Mouse (Mus musculus): ENCODE results near the gene Cdh4. TPM values are rescaled to one million over a fixed set of nuclear protein-coding genes. Genes with fewer than 3 reads are reported as not detected.
A peak's percentile ranks its signal among the peaks of the same experiment; 100 is the strongest.

Gene Cdh4
- polyA plus RNA-seq, 1 experiment from 2014 or later: 8.7 TPM

DNA sequence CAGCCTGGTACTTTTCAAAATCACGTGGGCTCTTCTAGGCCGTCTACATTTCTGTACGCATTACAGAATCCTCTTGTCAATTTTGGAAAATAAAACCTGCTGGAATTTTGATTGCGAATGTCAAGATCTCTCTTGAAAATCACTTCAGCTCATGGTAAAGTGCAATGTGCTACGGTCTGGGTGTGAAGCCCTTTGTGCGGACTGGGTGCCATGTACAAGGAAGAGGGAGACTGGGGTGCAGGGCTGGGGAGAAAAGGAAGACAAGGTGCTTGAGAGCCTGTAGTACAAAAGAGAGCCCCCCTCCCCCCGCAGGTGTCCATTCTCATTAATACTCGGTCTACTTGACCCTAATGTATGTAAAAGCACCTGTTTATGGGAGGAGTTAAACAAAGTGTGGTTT is 125.7 kb downstream of the Cdh4 start:
- Histone ChIP-seq H3K4me3 (no peak overlapping the region), H3K27me3 (ENCODE audit: insufficient read depth, poor library complexity, severe bottlenecking) (peaks cover 6% of the 10 kb centered on the region; the same call in 1 of the 2 replicates), H3K36me3 (no peaks in the 10 kb centered on the region), H3K27ac (no peak overlapping the region), H3K4me1 (replicated peaks) (peaks cover 40% of the 10 kb centered on the region), H3K9me3 (peaks cover 3% of the 10 kb centered on the region; the same call in 1 of the 2 replicates)
- no peak for DNase-seq (ENCODE audit: low spot score)
- 94% methylated on average over 8 of the region's 8 CpGs for WGBS

DNA sequence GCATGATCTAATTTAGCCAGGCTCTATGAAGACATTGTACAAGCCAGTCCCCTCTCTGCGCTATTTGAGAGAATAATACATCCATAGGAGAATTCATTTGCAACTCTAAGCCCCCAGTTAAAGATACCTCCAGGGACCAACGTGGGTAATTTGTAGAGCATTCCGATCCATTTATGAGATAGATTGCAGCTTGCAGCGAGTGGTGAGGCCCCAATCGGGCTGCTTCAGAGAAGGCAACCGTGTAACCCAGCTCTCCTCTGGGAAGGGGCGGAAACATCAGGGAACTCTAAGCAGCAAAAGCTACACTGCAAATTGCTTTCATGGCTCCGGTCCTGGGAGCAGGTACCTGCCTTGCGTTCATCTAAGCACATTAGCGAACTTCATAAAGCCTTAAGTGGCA is 126.9 kb downstream of the Cdh4 start:
- H3K4me1 ChIP-seq (replicated peaks): peaks cover 53% of the 10 kb centered on the region

DNA sequence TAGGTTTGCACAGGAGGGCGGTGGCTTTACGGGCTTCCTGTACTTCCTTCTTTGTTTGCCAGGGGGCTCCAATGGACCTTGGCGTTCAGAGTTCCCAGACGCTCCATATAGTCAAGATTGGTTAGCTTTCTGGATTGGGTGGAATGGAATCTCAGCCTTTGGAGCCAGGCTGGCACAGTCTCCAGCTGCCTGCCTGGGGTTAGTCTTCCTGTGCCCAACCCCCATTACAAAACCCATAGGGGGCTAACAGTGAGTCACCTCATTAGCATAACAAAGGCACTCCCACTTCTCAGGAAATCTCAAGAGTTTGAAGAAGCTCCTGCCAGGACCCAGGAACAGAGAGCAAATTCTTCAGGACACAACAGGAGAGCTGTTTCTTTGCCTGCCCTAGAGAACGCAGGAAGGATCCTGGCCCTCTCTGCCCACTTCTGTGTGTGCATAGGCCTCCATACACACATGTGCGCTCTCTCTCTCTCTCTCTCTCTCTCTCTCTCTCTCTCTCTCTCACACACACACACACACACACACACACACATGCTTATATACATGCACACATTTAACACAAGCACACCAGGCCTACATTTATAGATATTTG is 129.0 kb downstream of the Cdh4 start:
- Histone ChIP-seq H3K4me3 (no peak overlapping the region), H3K4me1 (replicated peaks) (peaks cover 56% of the 10 kb centered on the region), H3K27me3 (ENCODE audit: insufficient read depth, poor library complexity, severe bottlenecking) (peaks cover 6% of the 10 kb centered on the region; the same call in 1 of the 2 replicates), H3K36me3 (no peaks in the 10 kb centered on the region), H3K27ac (peak overlapping the region; percentile 69), H3K9me3 (peaks cover 3% of the 10 kb centered on the region; the same call in 1 of the 2 replicates)
- 15% methylated on average over 6 of the region's 6 CpGs for WGBS
- DNase-seq (ENCODE audit: low spot score): no peak

More for the DNA sequence above, 126.9 kb downstream of the Cdh4 start:
- H3K27ac ChIP-seq: peak overlapping the region; percentile 50
- H3K36me3 ChIP-seq: no peaks in the 10 kb centered on the region
- H3K27me3 ChIP-seq (ENCODE audit: insufficient read depth, poor library complexity, severe bottlenecking): peaks cover 6% of the 10 kb centered on the region; the same call in 1 of the 2 replicates
- H3K9me3 ChIP-seq: peaks cover 3% of the 10 kb centered on the region; the same call in 1 of the 2 replicates
- 62% methylated on average over 10 of the region's 10 CpGs for WGBS
- H3K4me3 ChIP-seq: no peak overlapping the region
- no peak for DNase-seq (ENCODE audit: low spot score)

DNA sequence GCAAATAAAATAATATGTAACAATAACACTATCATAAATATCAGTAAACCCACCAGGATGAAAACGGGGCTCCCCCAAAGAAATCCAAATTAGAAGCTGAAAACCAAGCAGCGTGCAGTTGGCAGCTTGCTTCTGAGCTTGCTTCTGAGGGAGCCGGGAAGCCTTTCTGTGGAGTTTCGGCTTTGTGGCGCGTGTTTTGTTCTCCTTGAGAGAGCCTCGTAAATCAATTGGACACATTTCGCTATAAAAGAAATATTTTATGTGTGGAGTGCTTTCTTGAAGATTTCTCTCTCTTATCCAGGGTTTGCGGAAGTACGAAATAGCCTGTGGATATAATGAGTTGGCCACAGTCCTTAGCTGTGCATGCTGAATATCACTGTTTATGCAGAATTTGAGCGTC is 131.1 kb downstream of the Cdh4 start:
- 64% methylated on average over 11 of the region's 11 CpGs for WGBS
- Histone ChIP-seq H3K9me3 (peaks cover 2% of the 10 kb centered on the region; the same call in 1 of the 2 replicates), H3K27ac (peak overlapping the region; percentile 64; the same call in 1 of the 2 replicates), H3K27me3 (ENCODE audit: insufficient read depth, poor library complexity, severe bottlenecking) (peaks cover 6% of the 10 kb centered on the region; the same call in 1 of the 2 replicates), H3K4me3 (no peak overlapping the region), H3K4me1 (replicated peaks) (peaks cover 56% of the 10 kb centered on the region), H3K36me3 (no peaks in the 10 kb centered on the region)
- DNase-seq (ENCODE audit: low spot score): no peak

DNA sequence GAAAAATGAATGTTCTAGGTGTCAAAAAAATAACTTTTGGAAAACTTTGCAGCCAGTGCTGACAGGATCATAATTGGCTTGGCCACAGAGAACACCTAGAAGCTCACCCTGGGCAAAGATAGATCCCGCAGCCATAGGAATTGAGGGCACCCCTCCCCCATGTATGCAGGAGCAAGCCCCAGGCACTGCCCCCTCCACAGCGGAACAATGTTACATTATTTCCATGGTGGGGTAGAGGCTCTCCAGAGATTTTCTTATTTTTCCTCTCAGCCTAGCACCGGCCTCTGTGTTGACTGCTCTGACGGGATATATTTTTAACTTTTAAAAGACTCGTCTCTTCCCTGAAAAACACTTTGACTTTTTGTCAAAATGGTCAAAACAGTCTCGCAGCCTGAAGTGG is 131.6 kb downstream of the Cdh4 start:
- WGBS: 73% methylated on average over 6 of the region's 6 CpGs

DNA sequence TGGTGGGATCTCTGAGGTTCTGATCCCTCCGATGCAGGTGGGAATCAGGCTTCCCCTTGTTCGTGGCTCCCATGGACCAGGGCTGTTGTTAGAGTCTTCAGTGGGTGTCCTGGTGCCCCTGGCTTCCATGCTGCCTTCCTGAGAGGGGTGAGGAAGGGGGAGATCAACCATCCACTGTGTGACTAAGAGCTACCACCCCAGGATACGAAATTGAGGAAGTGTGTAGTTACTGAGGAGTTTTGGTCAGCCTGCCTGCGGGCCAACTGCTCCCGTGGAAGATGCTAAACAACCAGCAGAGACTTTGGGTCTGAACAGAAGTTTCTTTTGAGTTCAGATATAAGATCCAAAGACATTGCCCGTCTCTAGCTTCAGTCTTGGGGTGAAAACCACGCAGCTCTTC is 133.4 kb downstream of the Cdh4 start:
- 86% methylated on average over 7 of the region's 7 CpGs for WGBS
- no peak overlapping the region for H3K4me3 ChIP-seq
- H3K27ac ChIP-seq: no peak overlapping the region
- peaks cover 39% of the 10 kb centered on the region for H3K4me1 ChIP-seq (replicated peaks)
- no peaks in the 10 kb centered on the region for H3K27me3 ChIP-seq (ENCODE audit: insufficient read depth, poor library complexity, severe bottlenecking)
- DNase-seq (ENCODE audit: low spot score): no peak
- H3K36me3 ChIP-seq: no peaks in the 10 kb centered on the region
- no peaks in the 10 kb centered on the region for H3K9me3 ChIP-seq

More for the DNA sequence above, 131.6 kb downstream of the Cdh4 start:
- H3K4me1 ChIP-seq (replicated peaks): peaks cover 56% of the 10 kb centered on the region
- H3K9me3 ChIP-seq: no peaks in the 10 kb centered on the region
- no peak for DNase-seq (ENCODE audit: low spot score)
- H3K4me3 ChIP-seq: no peak overlapping the region
- peaks cover 6% of the 10 kb centered on the region; the same call in 1 of the 2 replicates for H3K27me3 ChIP-seq (ENCODE audit: insufficient read depth, poor library complexity, severe bottlenecking)
- no peaks in the 10 kb centered on the region for H3K36me3 ChIP-seq
- peak overlapping the region; percentile 64 for H3K27ac ChIP-seq

DNA sequence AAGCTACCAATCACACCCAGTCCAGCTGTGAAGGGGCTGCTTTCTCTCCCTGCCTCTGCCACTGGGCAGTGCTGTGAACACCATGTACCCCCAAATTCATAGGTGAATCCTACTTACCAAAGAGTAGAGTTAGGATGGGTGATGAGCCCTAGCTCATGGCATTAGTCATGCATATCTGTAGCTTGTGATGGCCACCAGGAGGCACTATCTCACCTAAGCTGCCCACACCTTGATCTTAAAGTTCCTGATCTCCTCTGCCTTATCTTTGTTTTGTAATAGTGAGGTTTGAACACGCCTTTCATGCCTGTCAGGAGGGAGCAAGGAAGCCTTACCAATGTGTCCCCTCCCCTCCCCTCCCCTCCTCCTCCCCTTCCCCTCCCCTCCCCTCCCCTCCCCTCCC is 134.0 kb downstream of the Cdh4 start:
- WGBS: 87% methylated on average over 1 of the region's 1 CpGs
- H3K4me3 ChIP-seq: no peak overlapping the region
- H3K4me1 ChIP-seq (replicated peaks): peaks cover 32% of the 10 kb centered on the region
- H3K27me3 ChIP-seq (ENCODE audit: insufficient read depth, poor library complexity, severe bottlenecking): no peaks in the 10 kb centered on the region
- no peaks in the 10 kb centered on the region for H3K9me3 ChIP-seq
- DNase-seq (ENCODE audit: low spot score): no peak
- H3K36me3 ChIP-seq: no peaks in the 10 kb centered on the region
- H3K27ac ChIP-seq: no peak overlapping the region

DNA sequence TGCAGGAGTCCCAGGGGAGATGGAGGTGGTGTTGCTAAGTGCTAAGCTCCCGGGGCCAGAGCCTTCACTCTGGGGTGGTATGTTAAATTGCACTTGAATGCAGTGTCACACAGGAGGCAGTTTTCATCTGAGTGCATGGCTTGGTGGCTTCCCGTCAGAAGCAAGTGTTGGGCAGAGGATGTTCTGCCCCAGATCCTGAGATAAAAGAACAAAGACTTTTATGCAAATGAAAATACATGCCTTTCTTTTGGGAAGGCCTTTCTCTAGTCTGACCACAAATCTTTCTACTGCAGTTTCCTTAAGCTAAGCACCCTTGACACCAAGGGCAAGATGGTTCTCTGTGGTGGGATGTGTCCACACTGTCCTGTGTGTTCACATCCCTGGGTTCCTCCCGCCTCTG is 136.1 kb downstream of the Cdh4 start:
- no peaks in the 10 kb centered on the region for H3K36me3 ChIP-seq
- H3K27me3 ChIP-seq (ENCODE audit: insufficient read depth, poor library complexity, severe bottlenecking): no peaks in the 10 kb centered on the region
- no peaks in the 10 kb centered on the region for H3K9me3 ChIP-seq
- 69% methylated on average over 3 of the region's 3 CpGs for WGBS
- no peak for DNase-seq (ENCODE audit: low spot score)
- H3K27ac ChIP-seq: no peak overlapping the region
- H3K4me3 ChIP-seq: no peak overlapping the region
- H3K4me1 ChIP-seq (replicated peaks): peaks cover 20% of the 10 kb centered on the region

DNA sequence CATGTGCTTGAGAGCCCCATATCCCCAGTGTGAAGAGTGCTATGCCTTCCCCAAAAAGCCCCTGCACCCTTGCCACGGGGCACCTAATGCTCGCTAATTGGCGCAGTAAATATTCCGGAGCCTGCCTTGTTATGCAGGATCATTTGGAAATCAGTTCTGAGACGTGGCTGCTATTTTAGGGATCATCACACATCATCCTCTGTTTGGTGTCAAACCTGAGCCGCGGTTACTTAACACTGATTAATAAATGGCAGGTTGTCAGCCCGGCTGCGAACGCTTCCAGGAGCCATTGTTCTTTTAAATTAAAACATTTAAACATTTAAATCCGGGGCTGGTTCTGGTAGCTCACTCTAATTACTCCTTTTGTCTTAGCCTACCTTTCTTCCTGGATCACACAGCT is 136.6 kb downstream of the Cdh4 start:
- DNase-seq (ENCODE audit: low spot score): no peak

DNA sequence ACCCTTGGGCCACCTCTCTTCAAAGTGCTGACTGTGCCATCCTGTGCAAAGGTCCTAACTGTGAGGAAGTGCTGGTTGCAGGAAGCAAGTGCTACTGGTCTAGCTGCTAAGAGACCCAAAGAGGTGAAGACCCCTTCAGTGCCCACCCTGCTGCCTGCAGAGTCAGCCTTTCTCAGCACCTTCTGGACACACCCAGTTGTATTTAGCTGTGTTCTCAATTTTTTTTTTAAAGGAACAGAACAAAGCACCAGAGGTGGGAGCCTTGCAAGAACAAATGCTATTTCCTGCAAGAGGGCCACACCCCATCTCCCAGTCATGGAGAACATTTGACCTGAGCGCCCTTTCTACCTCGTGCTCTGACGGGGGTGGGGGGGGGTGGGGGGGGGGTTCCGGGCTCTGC is 138.2 kb downstream of the Cdh4 start:
- no peak for DNase-seq (ENCODE audit: low spot score)
- Histone ChIP-seq H3K4me3 (no peak overlapping the region), H3K36me3 (no peaks in the 10 kb centered on the region), H3K27me3 (ENCODE audit: insufficient read depth, poor library complexity, severe bottlenecking) (peaks cover 1% of the 10 kb centered on the region; the same call in 1 of the 2 replicates), H3K4me1 (replicated peaks) (peaks cover 28% of the 10 kb centered on the region), H3K9me3 (no peaks in the 10 kb centered on the region), H3K27ac (no peak overlapping the region)
- WGBS: 74% methylated on average over 4 of the region's 4 CpGs

More for the DNA sequence above, 136.6 kb downstream of the Cdh4 start:
- 83% methylated on average over 11 of the region's 11 CpGs for WGBS
- Histone ChIP-seq H3K9me3 (no peaks in the 10 kb centered on the region), H3K4me3 (no peak overlapping the region), H3K27ac (no peak overlapping the region), H3K4me1 (replicated peaks) (peaks cover 20% of the 10 kb centered on the region), H3K27me3 (ENCODE audit: insufficient read depth, poor library complexity, severe bottlenecking) (no peaks in the 10 kb centered on the region), H3K36me3 (no peaks in the 10 kb centered on the region)

DNA sequence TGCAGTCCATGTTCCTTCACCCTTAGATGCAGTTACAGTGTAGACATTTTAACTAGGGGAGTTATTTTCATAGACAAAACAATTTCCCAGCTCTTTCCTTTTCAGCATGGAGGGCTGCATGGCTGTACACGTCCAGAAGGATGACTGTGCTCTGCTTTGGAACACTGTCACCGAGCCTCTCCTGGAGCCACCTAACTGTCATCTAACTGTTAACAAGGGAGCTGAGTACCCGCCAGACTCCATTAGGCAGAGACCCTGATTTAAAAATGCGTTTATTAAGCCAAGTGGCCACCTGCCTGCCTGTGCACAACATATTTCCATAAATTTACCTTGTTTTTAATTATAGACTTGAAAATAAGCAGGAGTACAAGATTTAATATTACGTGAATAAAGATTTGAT is 138.8 kb downstream of the Cdh4 start:
- no peaks in the 10 kb centered on the region for H3K9me3 ChIP-seq
- WGBS: 85% methylated on average over 5 of the region's 5 CpGs
- no peak for DNase-seq (ENCODE audit: low spot score)

DNA sequence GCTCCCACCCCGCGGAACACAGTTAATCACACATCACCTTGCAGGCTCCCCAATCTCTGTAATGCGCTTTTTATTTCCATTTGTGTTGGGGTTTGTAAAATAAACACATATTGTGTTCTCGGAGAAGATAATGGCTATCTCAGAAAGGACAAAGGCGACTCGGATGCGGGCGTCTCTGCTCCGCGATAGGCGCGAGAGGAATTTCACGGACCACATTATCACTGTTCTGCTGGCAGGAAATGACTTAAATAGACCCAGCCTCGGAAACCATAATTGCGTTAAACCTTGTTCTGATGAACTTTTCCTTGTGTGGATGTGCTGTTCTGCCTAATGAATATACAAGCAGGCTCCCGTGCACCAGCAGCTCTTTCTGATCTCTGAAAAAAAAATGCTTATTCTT is 140.7 kb downstream of the Cdh4 start:
- Histone ChIP-seq H3K27me3 (ENCODE audit: insufficient read depth, poor library complexity, severe bottlenecking) (peaks cover 13% of the 10 kb centered on the region; the same call in 1 of the 2 replicates), H3K36me3 (no peaks in the 10 kb centered on the region), H3K27ac (no peak overlapping the region), H3K4me1 (replicated peaks) (peaks cover 38% of the 10 kb centered on the region), H3K4me3 (no peak overlapping the region), H3K9me3 (no peaks in the 10 kb centered on the region)
- WGBS: 76% methylated on average over 16 of the region's 16 CpGs
- DNase-seq (ENCODE audit: low spot score): no peak

More for the DNA sequence above, 138.8 kb downstream of the Cdh4 start:
- Histone ChIP-seq H3K27ac (no peak overlapping the region), H3K4me3 (no peak overlapping the region), H3K27me3 (ENCODE audit: insufficient read depth, poor library complexity, severe bottlenecking) (peaks cover 6% of the 10 kb centered on the region; the same call in 1 of the 2 replicates), H3K36me3 (no peaks in the 10 kb centered on the region), H3K4me1 (replicated peaks) (peaks cover 30% of the 10 kb centered on the region)

DNA sequence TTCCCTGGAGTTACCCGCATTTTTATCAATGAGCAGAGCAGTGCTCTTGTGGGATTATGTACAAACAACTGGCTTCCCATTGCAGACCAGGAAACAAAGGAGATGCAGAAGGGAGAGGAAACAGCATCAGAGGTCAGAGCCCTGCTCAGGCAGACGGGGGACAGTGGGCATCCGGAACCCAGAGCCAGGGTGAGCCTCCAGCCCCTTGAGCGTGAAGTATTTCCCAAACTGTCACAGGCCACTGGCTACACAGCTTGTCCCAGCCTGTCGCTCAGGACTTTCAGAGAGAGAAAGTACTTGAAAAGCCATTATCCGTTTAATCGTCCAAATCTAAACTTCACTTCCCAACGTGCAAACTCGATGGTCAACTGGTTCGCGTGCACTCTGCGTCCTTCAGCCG is 142.4 kb downstream of the Cdh4 start:
- Histone ChIP-seq H3K4me1 (replicated peaks) (peaks cover 38% of the 10 kb centered on the region), H3K4me3 (no peak overlapping the region), H3K27me3 (ENCODE audit: insufficient read depth, poor library complexity, severe bottlenecking) (peaks cover 13% of the 10 kb centered on the region; the same call in 1 of the 2 replicates), H3K9me3 (no peaks in the 10 kb centered on the region), H3K27ac (0 out of 2 replicates have a peak overlapping the region, but pooled peaks have one; percentile 16), H3K36me3 (no peaks in the 10 kb centered on the region)
- DNase-seq (ENCODE audit: low spot score): no peak
- 52% methylated on average over 13 of the region's 13 CpGs for WGBS

Data from hindbrain, embryonic 10.5 days (tissue).